Mouse (Mus musculus) c-Kit-positive CD71-positive TER-119-negative erythroid progenitor cells, embryonic 14.5 days (primary cell): ENCODE data around the gene Olfr1454.

ENCODE experiments used
- DNase-seq: peaks from one replicate; pipeline ENCODE4 v3.0.0-alpha.2; 2013; ENCODE audit warnings: low read depth

Olfr1454 gene

DNA sequence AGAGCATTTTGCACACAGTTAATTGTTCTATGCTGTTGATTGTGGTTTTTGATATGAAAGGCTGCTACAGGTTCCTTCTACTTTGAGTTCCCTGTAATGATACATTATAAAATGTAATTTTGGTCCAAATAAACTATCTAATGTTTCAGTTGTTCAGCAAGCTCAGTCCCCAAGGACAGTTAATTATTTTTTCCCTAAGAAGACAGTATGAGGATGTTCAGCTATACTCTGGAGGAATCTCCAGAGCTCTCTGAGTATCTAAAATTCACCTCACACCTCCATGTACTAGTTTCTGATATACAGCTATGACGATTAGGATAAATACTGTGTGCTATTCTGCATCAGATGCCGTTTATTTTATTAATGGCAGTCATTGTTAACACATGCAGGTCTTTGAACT, at the start of gene Olfr1454:
Gene Olfr1454, plus strand, starts transcription at position 301 of the 400 bp plus-strand sequence.
- DNase-seq = no peak

DNA sequence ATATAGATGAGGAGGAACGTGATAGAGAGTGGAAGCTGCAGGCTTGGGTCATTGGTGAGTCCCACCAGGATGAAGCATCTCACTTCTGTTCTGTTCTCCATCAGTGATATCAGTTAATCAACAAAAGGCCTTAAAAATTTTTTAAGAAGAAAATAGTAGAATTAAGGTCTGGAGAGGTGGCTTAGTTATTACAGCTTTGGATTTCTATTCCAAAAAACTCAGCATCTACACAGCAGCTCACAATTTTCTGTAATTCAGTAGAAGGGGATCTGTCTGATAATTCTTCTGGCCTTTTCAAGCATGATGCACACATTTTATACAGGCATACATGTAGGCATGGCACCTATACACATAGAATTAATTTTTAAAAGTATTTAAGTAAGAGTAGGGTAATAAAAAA, 32.2 kb upstream of the Olfr1454 start, which contains the start of gene Olfr1453:
Gene Olfr1453, minus strand, starts transcription at position 101 of the 400 bp plus-strand sequence.
- DNase-seq = no peak

DNA sequence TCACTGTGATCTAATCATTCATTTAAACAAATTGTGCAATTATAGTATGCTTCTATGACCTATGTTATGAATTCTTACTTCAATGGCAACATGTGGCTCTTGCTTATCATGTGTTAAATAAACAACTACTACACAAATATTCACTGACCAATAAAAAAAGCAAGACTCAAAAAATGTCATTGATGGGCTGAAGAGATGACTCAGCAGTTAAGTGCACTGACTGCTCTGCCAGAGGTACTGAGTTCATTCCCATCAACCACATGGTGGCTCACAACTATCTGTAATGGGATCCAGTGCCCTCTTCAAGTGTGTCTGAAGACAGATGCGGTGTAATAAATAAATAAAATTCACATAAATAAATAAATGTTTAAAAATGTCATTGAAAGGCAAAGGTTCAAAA, 33.5 kb downstream of the Olfr1454 start:
- no peak for DNase-seq

DNA sequence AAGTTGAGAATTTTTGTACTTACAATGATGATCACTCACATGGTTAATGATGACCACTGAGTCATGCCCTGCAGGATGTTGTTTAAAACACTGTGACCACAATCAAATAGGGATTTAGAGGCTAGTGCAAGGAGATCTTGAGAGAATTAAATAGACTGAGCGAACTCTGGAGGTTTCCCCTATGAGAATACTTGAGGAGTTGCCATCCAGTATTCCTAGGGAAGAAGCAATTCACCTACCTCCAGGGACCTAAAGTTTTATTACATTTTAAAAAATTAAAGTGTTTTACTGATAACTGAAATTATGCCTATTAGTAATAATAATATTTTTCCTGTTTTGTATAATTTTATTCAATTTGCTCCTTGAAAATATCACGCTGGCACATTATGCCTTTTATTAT, 37.4 kb downstream of the Olfr1454 start, which contains the start of gene Olfr1457:
Gene Olfr1457, minus strand, starts transcription at position 101 of the 400 bp plus-strand sequence.
- no peak for DNase-seq

DNA sequence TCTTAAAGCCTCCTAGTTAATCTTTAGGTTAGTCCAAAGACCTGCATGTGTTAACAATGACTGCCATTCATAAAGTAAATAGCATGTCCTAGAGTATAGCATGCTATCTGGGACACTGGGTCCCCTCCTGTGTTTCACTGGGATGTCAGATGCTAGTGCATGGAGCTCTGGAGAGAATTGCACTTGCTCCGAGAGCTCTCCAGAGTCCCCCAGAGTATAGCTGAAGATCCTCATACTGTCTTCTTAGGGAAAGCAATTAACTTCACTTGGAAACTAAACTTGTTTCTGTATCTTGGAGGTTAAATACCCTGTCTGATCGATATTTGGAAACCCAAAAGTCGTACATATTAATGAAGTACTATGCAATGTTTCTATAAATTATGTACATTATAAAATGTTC, 46.3 kb downstream of the Olfr1454 start, which contains the start of gene Olfr1458:
Gene Olfr1458, minus strand, starts transcription at position 101 of the 400 bp plus-strand sequence.
- DNase-seq = no peak
